Mouse (Mus musculus): ENCODE data around the gene BC051665. TPM values are rescaled to one million over a fixed set of nuclear protein-coding genes. Genes with fewer than 3 reads are reported as not detected.
A peak's percentile ranks its signal among the peaks of the same experiment; 100 is the strongest.

BC051665 gene
- total and polyA plus RNA-seq, 3 experiments, result not detected

DNA sequence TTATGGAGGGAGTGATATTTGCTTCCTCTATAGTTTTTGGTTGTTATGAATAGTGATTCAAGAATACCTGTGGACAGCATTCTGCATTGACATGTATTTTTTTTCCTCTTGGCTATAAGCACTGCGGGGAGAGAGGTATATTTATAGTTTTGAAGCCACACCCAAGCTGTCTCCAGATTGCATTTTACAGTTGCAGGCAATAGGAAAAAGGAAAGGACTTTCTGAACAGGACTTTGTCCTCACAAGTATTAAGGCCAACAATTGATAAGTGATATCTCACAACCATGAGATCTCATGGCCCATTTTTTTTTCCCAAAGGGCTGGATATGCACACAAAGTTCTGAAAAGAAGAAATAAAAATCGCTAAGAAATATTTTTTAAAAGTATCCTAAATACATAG is 23.5 kb upstream of the BC051665 start:
- ATAC-seq (ENCODE audit: extremely low read depth, insufficient number of reproducible peaks, low FRiP score, poor library complexity, severe bottlenecking) (no peak), DNase-seq (ENCODE audit: low spot score) (no peak)
- Histone ChIP-seq H3K36me3 (replicated peaks) (no peaks in the 10 kb centered on the region), H3K4me3 (ENCODE audit: low read depth, low read length) (no peak overlapping the region), H3K9me3 (replicated peaks) (peaks cover 23% of the 10 kb centered on the region), H3K27me3 (ENCODE audit: insufficient read depth, low read length) (no peaks in the 10 kb centered on the region), H3K4me1 (ENCODE audit: insufficient read depth, low read depth, low read length) (no peaks in the 10 kb centered on the region)
- no peak for TF ChIP-seq CTCF (IDR thresholded peaks at IDR 0.05; ENCODE audit: low read depth, low read length)
- TF ChIP-seq TAL1 (conservative IDR thresholded peaks at IDR 0.05; ENCODE audit: low read depth, low read length), result no peak
- TF ChIP-seq GATA1 (IDR thresholded peaks at IDR 0.05; ENCODE audit: borderline replicate concordance, low read length), result no peak
- no peak for TF ChIP-seq GATA2 (IDR thresholded peaks at IDR 0.05; ENCODE audit: borderline replicate concordance, low read depth, low read length)
- TF ChIP-seq POLR2AphosphoS5 (IDR thresholded peaks at IDR 0.05; ENCODE audit: insufficient replicate concordance, low read depth, low read length), result no peak

DNA sequence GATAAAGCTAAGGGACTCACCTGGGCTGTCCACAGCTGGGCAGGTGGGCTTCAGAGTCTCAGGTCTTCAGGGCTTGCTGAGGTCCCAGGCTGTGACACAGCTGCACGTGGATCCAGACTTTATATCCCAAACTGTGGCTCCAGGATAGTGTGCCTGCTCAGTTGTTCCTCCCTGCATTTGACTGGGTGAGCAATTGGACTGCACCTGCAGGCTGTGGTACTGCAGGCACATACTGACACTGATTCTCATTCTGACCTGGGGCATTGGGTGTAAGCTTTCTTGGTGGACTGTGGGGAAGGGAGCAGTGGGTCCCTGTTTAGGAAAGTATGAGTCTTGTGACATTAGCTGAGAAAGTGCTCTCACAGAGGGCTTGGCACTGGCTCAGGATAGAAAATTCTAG is 16.6 kb upstream of the BC051665 start, which contains the start of gene Ctsll3:
TSS of gene Ctsll3 (minus strand) at position 101 of the 400 bp plus-strand sequence.
- no peak for DNase-seq (ENCODE audit: low spot score)
- ATAC-seq (ENCODE audit: extremely low read depth, insufficient number of reproducible peaks, low FRiP score, poor library complexity, severe bottlenecking), result no peak
- TF ChIP-seq GATA1 (IDR thresholded peaks at IDR 0.05; ENCODE audit: borderline replicate concordance, low read length) (no peak), CTCF (IDR thresholded peaks at IDR 0.05; ENCODE audit: low read depth, low read length) (no peak), TAL1 (conservative IDR thresholded peaks at IDR 0.05; ENCODE audit: low read depth, low read length) (no peak), POLR2AphosphoS5 (IDR thresholded peaks at IDR 0.05; ENCODE audit: insufficient replicate concordance, low read depth, low read length) (no peak), GATA2 (IDR thresholded peaks at IDR 0.05; ENCODE audit: borderline replicate concordance, low read depth, low read length) (no peak)
- H3K4me1 ChIP-seq (ENCODE audit: insufficient read depth, low read depth, low read length), result no peaks in the 10 kb centered on the region
- H3K27me3 ChIP-seq (ENCODE audit: insufficient read depth, low read length), result no peaks in the 10 kb centered on the region
- H3K9me3 ChIP-seq (replicated peaks), result peaks cover 50% of the 10 kb centered on the region
- H3K36me3 ChIP-seq (replicated peaks), result no peaks in the 10 kb centered on the region
- H3K4me3 ChIP-seq (ENCODE audit: low read depth, low read length), result no peak within 1 kb of the TSS

DNA sequence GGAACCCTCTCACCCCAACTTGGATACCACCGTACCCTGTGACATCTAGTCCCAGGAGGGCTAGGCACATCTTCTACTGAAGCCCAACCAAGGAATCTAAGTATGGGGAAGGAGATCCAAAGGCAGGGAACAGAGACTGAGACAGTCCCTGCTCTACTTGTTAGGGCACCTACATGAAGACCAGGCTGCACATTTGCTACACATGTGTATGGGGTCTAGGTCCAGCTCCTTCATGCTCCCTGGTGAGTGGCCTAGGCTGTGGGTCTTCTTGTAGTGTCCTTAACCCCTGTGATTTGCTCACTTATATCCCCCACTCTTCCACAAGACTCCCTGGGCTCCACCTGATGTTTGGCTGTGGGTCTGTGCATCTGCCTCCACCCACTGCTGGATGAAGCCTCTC is 3.3 kb upstream of the BC051665 start:
- no peaks in the 10 kb centered on the region for H3K36me3 ChIP-seq (replicated peaks)
- TF ChIP-seq GATA1 (IDR thresholded peaks at IDR 0.05; ENCODE audit: borderline replicate concordance, low read length), result no peak
- H3K9me3 ChIP-seq (replicated peaks), result peaks cover 28% of the 10 kb centered on the region
- ATAC-seq (ENCODE audit: extremely low read depth, insufficient number of reproducible peaks, low FRiP score, poor library complexity, severe bottlenecking), result no peak
- H3K27me3 ChIP-seq (ENCODE audit: insufficient read depth, low read length), result no peaks in the 10 kb centered on the region
- H3K4me3 ChIP-seq (ENCODE audit: low read depth, low read length), result no peak overlapping the region
- DNase-seq (ENCODE audit: low spot score), result no peak
- no peaks in the 10 kb centered on the region for H3K4me1 ChIP-seq (ENCODE audit: insufficient read depth, low read depth, low read length)

DNA sequence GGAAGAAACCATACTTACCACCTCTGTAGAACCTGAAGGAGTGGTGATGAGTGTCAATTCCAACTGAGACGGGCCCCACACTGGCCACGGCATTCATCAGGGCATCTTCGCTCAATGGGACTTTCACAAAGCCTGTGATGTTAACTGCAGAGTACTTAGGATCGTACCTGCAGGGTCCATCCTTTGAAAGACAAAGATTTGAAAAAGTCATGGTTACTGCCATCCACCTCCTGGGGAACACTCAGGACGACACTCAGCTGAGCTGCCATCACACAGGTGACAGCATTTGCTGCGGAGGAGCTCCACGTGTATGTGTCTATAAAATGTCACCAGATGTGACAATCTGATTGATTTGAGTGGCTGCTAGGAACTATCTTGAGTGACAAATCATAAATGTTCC is 2.9 kb downstream of the BC051665 start:
- DNase-seq (ENCODE audit: low spot score), result no peak

DNA sequence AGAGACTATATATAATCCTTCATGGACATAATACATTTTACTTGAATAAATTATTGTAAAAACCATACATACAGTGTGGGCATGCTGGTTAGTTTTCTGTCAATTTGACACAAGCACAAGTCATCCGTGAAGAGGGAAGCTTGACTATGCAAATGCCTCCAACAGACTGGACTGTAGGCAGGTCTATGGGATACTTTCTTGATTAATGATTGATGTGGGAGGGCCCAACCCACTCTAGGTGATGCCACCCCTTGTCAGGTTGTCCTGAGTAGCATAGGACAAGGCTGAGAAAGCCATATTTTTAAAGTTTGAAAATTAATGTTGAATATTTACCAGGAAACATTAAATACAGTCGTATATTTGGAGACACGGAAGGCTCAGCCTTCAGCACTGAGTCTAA is 5.6 kb downstream of the BC051665 start:
- ATAC-seq (ENCODE audit: extremely low read depth, insufficient number of reproducible peaks, low FRiP score, poor library complexity, severe bottlenecking) (no peak), DNase-seq (ENCODE audit: low spot score) (no peak)
- peaks cover 40% of the 10 kb centered on the region for H3K9me3 ChIP-seq (replicated peaks)
- no peaks in the 10 kb centered on the region for H3K27me3 ChIP-seq (ENCODE audit: insufficient read depth, low read length)
- no peak for TF ChIP-seq GATA2 (IDR thresholded peaks at IDR 0.05; ENCODE audit: borderline replicate concordance, low read depth, low read length)
- TF ChIP-seq CTCF (IDR thresholded peaks at IDR 0.05; ENCODE audit: low read depth, low read length), result no peak
- no peak for TF ChIP-seq GATA1 (IDR thresholded peaks at IDR 0.05; ENCODE audit: borderline replicate concordance, low read length)
- TF ChIP-seq TAL1 (conservative IDR thresholded peaks at IDR 0.05; ENCODE audit: low read depth, low read length), result no peak
- no peak for TF ChIP-seq POLR2AphosphoS5 (IDR thresholded peaks at IDR 0.05; ENCODE audit: insufficient replicate concordance, low read depth, low read length)
- no peaks in the 10 kb centered on the region for H3K4me1 ChIP-seq (ENCODE audit: insufficient read depth, low read depth, low read length)
- H3K4me3 ChIP-seq (ENCODE audit: low read depth, low read length), result no peak overlapping the region
- no peaks in the 10 kb centered on the region for H3K36me3 ChIP-seq (replicated peaks)

More for the DNA sequence above, 2.9 kb downstream of the BC051665 start:
- Histone ChIP-seq H3K36me3 (replicated peaks) (no peaks in the 10 kb centered on the region), H3K9me3 (replicated peaks) (peaks cover 41% of the 10 kb centered on the region), H3K4me3 (ENCODE audit: low read depth, low read length) (no peak overlapping the region), H3K27me3 (ENCODE audit: insufficient read depth, low read length) (no peaks in the 10 kb centered on the region), H3K4me1 (ENCODE audit: insufficient read depth, low read depth, low read length) (no peaks in the 10 kb centered on the region)
- ATAC-seq (ENCODE audit: extremely low read depth, insufficient number of reproducible peaks, low FRiP score, poor library complexity, severe bottlenecking), result no peak
- no peak for TF ChIP-seq CTCF (IDR thresholded peaks at IDR 0.05; ENCODE audit: low read depth, low read length)
- no peak for TF ChIP-seq POLR2AphosphoS5 (IDR thresholded peaks at IDR 0.05; ENCODE audit: insufficient replicate concordance, low read depth, low read length)
- TF ChIP-seq TAL1 (conservative IDR thresholded peaks at IDR 0.05; ENCODE audit: low read depth, low read length), result no peak
- no peak for TF ChIP-seq GATA2 (IDR thresholded peaks at IDR 0.05; ENCODE audit: borderline replicate concordance, low read depth, low read length)
- TF ChIP-seq GATA1 (IDR thresholded peaks at IDR 0.05; ENCODE audit: borderline replicate concordance, low read length), result no peak

GRCm38 (mm10) chr13:60761161-60761560 is 25.0 kb downstream of the BC051665 start:
- Histone ChIP-seq H3K4me1 (ENCODE audit: insufficient read depth, low read depth, low read length) (no peaks in the 10 kb centered on the region), H3K4me3 (ENCODE audit: low read depth, low read length) (peak overlapping the region; percentile 38; the same call in 1 of the 2 replicates), H3K36me3 (replicated peaks) (no peaks in the 10 kb centered on the region), H3K27me3 (ENCODE audit: insufficient read depth, low read length) (no peaks in the 10 kb centered on the region), H3K9me3 (replicated peaks) (peaks cover 47% of the 10 kb centered on the region)
- no peak for ATAC-seq (ENCODE audit: extremely low read depth, insufficient number of reproducible peaks, low FRiP score, poor library complexity, severe bottlenecking)
- DNase-seq (ENCODE audit: low spot score), result no peak
- no peak for TF ChIP-seq TAL1 (conservative IDR thresholded peaks at IDR 0.05; ENCODE audit: low read depth, low read length)
- TF ChIP-seq GATA2 (IDR thresholded peaks at IDR 0.05; ENCODE audit: borderline replicate concordance, low read depth, low read length), result no peak
- TF ChIP-seq GATA1 (IDR thresholded peaks at IDR 0.05; ENCODE audit: borderline replicate concordance, low read length), result no peak
- no peak for TF ChIP-seq CTCF (IDR thresholded peaks at IDR 0.05; ENCODE audit: low read depth, low read length)
- no peak for TF ChIP-seq POLR2AphosphoS5 (IDR thresholded peaks at IDR 0.05; ENCODE audit: insufficient replicate concordance, low read depth, low read length)

DNA sequence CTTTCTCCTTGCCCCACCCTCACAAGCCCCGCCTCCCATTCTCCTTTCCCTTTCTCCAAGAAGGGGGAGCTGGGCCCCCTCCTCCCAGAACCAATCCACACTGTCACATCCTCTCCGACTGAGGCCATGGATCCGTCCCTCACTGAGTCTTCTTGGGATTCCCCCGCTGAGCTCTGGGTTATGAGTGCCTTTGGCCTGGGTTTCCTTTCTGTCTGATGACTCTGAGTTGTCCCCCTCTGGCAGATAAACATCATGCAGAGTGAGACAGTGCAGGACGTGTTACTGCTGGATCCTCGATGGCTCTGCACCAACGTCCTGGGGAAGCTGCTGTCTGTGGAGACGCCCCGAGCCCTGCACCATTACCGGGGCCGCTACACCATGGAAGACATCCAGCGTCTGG is 25.8 kb downstream of the BC051665 start:
- Histone ChIP-seq H3K4me3 (ENCODE audit: low read depth, low read length) (no peak overlapping the region; the same call in 1 of the 2 replicates), H3K36me3 (replicated peaks) (no peaks in the 10 kb centered on the region), H3K27me3 (ENCODE audit: insufficient read depth, low read length) (no peaks in the 10 kb centered on the region), H3K9me3 (replicated peaks) (peaks cover 52% of the 10 kb centered on the region), H3K4me1 (ENCODE audit: insufficient read depth, low read depth, low read length) (no peaks in the 10 kb centered on the region)
- TF ChIP-seq TAL1 (conservative IDR thresholded peaks at IDR 0.05; ENCODE audit: low read depth, low read length) (no peak), GATA1 (IDR thresholded peaks at IDR 0.05; ENCODE audit: borderline replicate concordance, low read length) (no peak), POLR2AphosphoS5 (IDR thresholded peaks at IDR 0.05; ENCODE audit: insufficient replicate concordance, low read depth, low read length) (no peak), GATA2 (IDR thresholded peaks at IDR 0.05; ENCODE audit: borderline replicate concordance, low read depth, low read length) (no peak), CTCF (IDR thresholded peaks at IDR 0.05; ENCODE audit: low read depth, low read length) (no peak)
- DNase-seq (ENCODE audit: low spot score) (no peak), ATAC-seq (ENCODE audit: extremely low read depth, insufficient number of reproducible peaks, low FRiP score, poor library complexity, severe bottlenecking) (no peak)
